In genomic region chrX:129728717-129729220, GRCm38 (mm10) we compare ENCODE assay signal across 20 mouse cellular contexts.
"Had no signal": no experiment of that assay in that cellular context is flagged by ENCODE, and none has a peak within 500 bp of the region (broad histone marks: within the 10 kb centered on the region; RNA-seq: fewer than 3 reads in every experiment).

No protein-coding gene starts in this region.

- H3K4me1 ChIP-seq: limb, embryonic 10.5 days; limb, embryonic 13.5 days; liver, embryonic 15.5 days; neural tube, embryonic 12.5 days; neural tube, embryonic 15.5 days had no signal

- H3K4me3 ChIP-seq: limb, embryonic 10.5 days; limb, embryonic 13.5 days; liver, embryonic 15.5 days; neural tube, embryonic 12.5 days; neural tube, embryonic 15.5 days had no signal

- H3K9me3 ChIP-seq: limb, embryonic 10.5 days; limb, embryonic 13.5 days; liver, embryonic 15.5 days; neural tube, embryonic 12.5 days; neural tube, embryonic 15.5 days had no signal

- H3K4me2 ChIP-seq: limb, embryonic 13.5 days; liver, embryonic 15.5 days; midbrain, embryonic 11.5 days; neural tube, embryonic 12.5 days; neural tube, embryonic 15.5 days had no signal

- H3K27ac ChIP-seq: limb, embryonic 10.5 days; limb, embryonic 13.5 days; liver, embryonic 15.5 days; neural tube, embryonic 12.5 days; neural tube, embryonic 15.5 days had no signal

- DNase-seq: kidney, adult 11 months; kidney, adult 8-10 months; kidney, postnatal 14 days; kidney, postnatal 4 days; layer of hippocampus, adult 9-11 months; liver; lung, adult 2 months; lung, postnatal 14 days; lung, postnatal 4 days; midbrain, embryonic 14.5 days; retina, postnatal 1 day; right cerebral cortex, postnatal 4 days; thymus, adult 18-20 months; thymus, postnatal 36 days had no signal

- H3K27me3 ChIP-seq: limb, embryonic 13.5 days; liver, embryonic 15.5 days; neural tube, embryonic 12.5 days; neural tube, embryonic 15.5 days had no signal

- H3K9ac ChIP-seq: limb, embryonic 13.5 days; liver, embryonic 15.5 days; neural tube, embryonic 12.5 days; neural tube, embryonic 15.5 days had no signal

- H3K36me3 ChIP-seq: limb, embryonic 10.5 days; limb, embryonic 13.5 days; liver, embryonic 15.5 days; neural tube, embryonic 12.5 days; neural tube, embryonic 15.5 days had no signal
